ENCODE assay signal across 22 mouse cellular contexts in genomic region chr9:89202256-89202655, GRCm38 (mm10). TPM values are rescaled to one million over a fixed set of nuclear protein-coding genes. Genes with fewer than 3 reads are reported as not detected.
"Had no signal": no experiment of that assay in that cellular context is flagged by ENCODE, and none has a peak within 500 bp of the region (broad histone marks: within the 10 kb centered on the region; RNA-seq: fewer than 3 reads in every experiment).

No protein-coding gene starts in this region.

RNA-seq across cellular contexts. Expression of gene Gm29094, which starts 3.1 kb away (rescaled TPM):
- total RNA-seq: gastrocnemius, adult 2 months; gastrocnemius, postnatal 10 days; gastrocnemius, postnatal 25 days; heart, postnatal 10 days; heart, postnatal 25 days; layer of hippocampus, adult 2 months; layer of hippocampus, postnatal 10 days; layer of hippocampus, postnatal 25 days; left cerebral cortex, adult 2 months; left cerebral cortex, postnatal 14 days; left cerebral cortex, postnatal 36 days had no signal
- polyA plus RNA-seq: heart, embryonic 10.5 days; heart, embryonic 12.5 days; heart, embryonic 14.5 days; hindbrain, embryonic 12.5 days; hindbrain, embryonic 14.5 days; kidney, embryonic 14.5 days; limb, embryonic 10.5 days; limb, embryonic 12.5 days; liver, embryonic 11.5 days; liver, embryonic 13.5 days had no signal

RNA-seq across cellular contexts. Expression of gene Bcl2a1b, which starts 3.2 kb away (rescaled TPM):
- total RNA-seq: gastrocnemius, adult 2 months; gastrocnemius, postnatal 25 days; granulocyte monocyte progenitor cell, adult 5-6 weeks had no signal
- polyA plus RNA-seq: heart, embryonic 10.5 days; hindbrain, embryonic 12.5 days had no signal
